Mouse (Mus musculus): ENCODE data around the gene Cacna1s.

GRCm38 (mm10) chr1:136047894-136048293, 4.7 kb upstream of the Cacna1s start:
- no peak for TF ChIP-seq CTCF (IDR thresholded peaks at IDR 0.05; ENCODE audit: extremely low read depth, insufficient read length, insufficient replicate concordance, low read depth, low read length)
- TF ChIP-seq POLR2A (IDR thresholded peaks at IDR 0.05; ENCODE audit: low read depth, low read length): no peak

Data from small intestine, adult 2 months (tissue).